Mouse (Mus musculus): Measurements from ENCODE around the gene Edil3. TPM values are rescaled to one million over a fixed set of nuclear protein-coding genes. Genes with fewer than 3 reads are reported as not detected.

Gene Edil3
- 21.8 and 30.8 TPM in 2 replicates for polyA plus RNA-seq (2012; rRNA removed)

- DNase-seq (ENCODE audit: low read depth) = peak; percentile 87
- TF ChIP-seq CTCF (IDR thresholded peaks at IDR 0.05; ENCODE audit: borderline replicate concordance, extremely low read depth, insufficient read depth, insufficient read length) (no peak), POLR2A (IDR thresholded peaks at IDR 0.05; ENCODE audit: borderline replicate concordance, extremely low read depth, insufficient read depth, insufficient read length, poor library complexity, severe bottlenecking) (peak; percentile 31; the same call in 1 of the 2 replicates)
These were observed at the start of gene Edil3 for GRCm38 (mm10) chr13:88821440-88822331. TSS of gene Edil3 (plus strand) at chr13:88821472.

- TF ChIP-seq CTCF (IDR thresholded peaks at IDR 0.05; ENCODE audit: borderline replicate concordance, extremely low read depth, insufficient read depth, insufficient read length) = no peak
- TF ChIP-seq POLR2A (IDR thresholded peaks at IDR 0.05; ENCODE audit: borderline replicate concordance, extremely low read depth, insufficient read depth, insufficient read length, poor library complexity, severe bottlenecking) = no peak
- no peak for DNase-seq (ENCODE audit: low read depth)
These were observed 22.1 kb upstream of the Edil3 start for GRCm38 (mm10) chr13:88799186-88799585.

GRCm38 (mm10) chr13:88801006-88801405 is 20.3 kb upstream of the Edil3 start:
- TF ChIP-seq CTCF (IDR thresholded peaks at IDR 0.05; ENCODE audit: borderline replicate concordance, extremely low read depth, insufficient read depth, insufficient read length) = no peak
- TF ChIP-seq POLR2A (IDR thresholded peaks at IDR 0.05; ENCODE audit: borderline replicate concordance, extremely low read depth, insufficient read depth, insufficient read length, poor library complexity, severe bottlenecking) = no peak
- no peak for DNase-seq (ENCODE audit: low read depth)

GRCm38 (mm10) chr13:88805838-88806237 is 15.4 kb upstream of the Edil3 start:
- no peak for DNase-seq (ENCODE audit: low read depth)
- no peak for TF ChIP-seq CTCF (IDR thresholded peaks at IDR 0.05; ENCODE audit: borderline replicate concordance, extremely low read depth, insufficient read depth, insufficient read length)
- TF ChIP-seq POLR2A (IDR thresholded peaks at IDR 0.05; ENCODE audit: borderline replicate concordance, extremely low read depth, insufficient read depth, insufficient read length, poor library complexity, severe bottlenecking) = no peak

- DNase-seq (ENCODE audit: low read depth) = no peak
- TF ChIP-seq CTCF (IDR thresholded peaks at IDR 0.05; ENCODE audit: borderline replicate concordance, extremely low read depth, insufficient read depth, insufficient read length) = no peak
- no peak for TF ChIP-seq POLR2A (IDR thresholded peaks at IDR 0.05; ENCODE audit: borderline replicate concordance, extremely low read depth, insufficient read depth, insufficient read length, poor library complexity, severe bottlenecking)
These were observed 15.0 kb upstream of the Edil3 start for GRCm38 (mm10) chr13:88806269-88806668.

- DNase-seq (ENCODE audit: low read depth) = no peak
- no peak for TF ChIP-seq POLR2A (IDR thresholded peaks at IDR 0.05; ENCODE audit: borderline replicate concordance, extremely low read depth, insufficient read depth, insufficient read length, poor library complexity, severe bottlenecking)
- TF ChIP-seq CTCF (IDR thresholded peaks at IDR 0.05; ENCODE audit: borderline replicate concordance, extremely low read depth, insufficient read depth, insufficient read length) = no peak
These were observed 11.2 kb upstream of the Edil3 start for GRCm38 (mm10) chr13:88810097-88810496.

- peak; percentile 46 for DNase-seq (ENCODE audit: low read depth)
- TF ChIP-seq POLR2A (IDR thresholded peaks at IDR 0.05; ENCODE audit: borderline replicate concordance, extremely low read depth, insufficient read depth, insufficient read length, poor library complexity, severe bottlenecking) (no peak), CTCF (IDR thresholded peaks at IDR 0.05; ENCODE audit: borderline replicate concordance, extremely low read depth, insufficient read depth, insufficient read length) (no peak)
These were observed 475 bp upstream of the Edil3 start for GRCm38 (mm10) chr13:88820686-88821308.

- peak; percentile 64 for DNase-seq (ENCODE audit: low read depth)
These were observed 1.1 kb downstream of the Edil3 start for GRCm38 (mm10) chr13:88822332-88822895.

GRCm38 (mm10) chr13:88822976-88823521 is 1.8 kb downstream of the Edil3 start:
- TF ChIP-seq CTCF (IDR thresholded peaks at IDR 0.05; ENCODE audit: borderline replicate concordance, extremely low read depth, insufficient read depth, insufficient read length) (no peak), POLR2A (IDR thresholded peaks at IDR 0.05; ENCODE audit: borderline replicate concordance, extremely low read depth, insufficient read depth, insufficient read length, poor library complexity, severe bottlenecking) (no peak)
- peak; percentile 58 for DNase-seq (ENCODE audit: low read depth)

More at GRCm38 (mm10) chr13:88822332-88822895, 1.1 kb downstream of the Edil3 start:
- TF ChIP-seq POLR2A (IDR thresholded peaks at IDR 0.05; ENCODE audit: borderline replicate concordance, extremely low read depth, insufficient read depth, insufficient read length, poor library complexity, severe bottlenecking) = no peak
- TF ChIP-seq CTCF (IDR thresholded peaks at IDR 0.05; ENCODE audit: borderline replicate concordance, extremely low read depth, insufficient read depth, insufficient read length) = no peak

GRCm38 (mm10) chr13:88823522-88824419 is 2.5 kb downstream of the Edil3 start:
- peak; percentile 95 for DNase-seq (ENCODE audit: low read depth)
- TF ChIP-seq CTCF (IDR thresholded peaks at IDR 0.05; ENCODE audit: borderline replicate concordance, extremely low read depth, insufficient read depth, insufficient read length) (no peak), POLR2A (IDR thresholded peaks at IDR 0.05; ENCODE audit: borderline replicate concordance, extremely low read depth, insufficient read depth, insufficient read length, poor library complexity, severe bottlenecking) (peak; percentile 13; the same call in 1 of the 2 replicates)
